Mouse (Mus musculus) forebrain, embryonic 13.5 days (tissue): ENCODE results near the gene Actb. TPM values are rescaled to one million over a fixed set of nuclear protein-coding genes. Genes with fewer than 3 reads are reported as not detected.

Experiments used
- ATAC-seq: fragments of 200-750 bp; cut with Nextera tagmentation; 2 replicates; pipeline ENCODE4 v1.8.0; 2017
- H3K27ac ChIP-seq: fragments of 300-500 bp; sonication (generic); 2 replicates; pipeline ENCODE4 v1.5.1; 2015; ENCODE audit warnings: inconsistent platforms, mild to moderate bottlenecking, moderate library complexity
- H3K27me3 ChIP-seq: fragments of 300-500 bp; sonication (generic); 2 replicates; pipeline ENCODE4 v1.6.1; 2015; ENCODE audit warnings: mild to moderate bottlenecking, inconsistent platforms
- H3K36me3 ChIP-seq: fragments of 300-500 bp; sonication (generic); 2 replicates; pipeline ENCODE4 v1.6.1; 2015; ENCODE audit warnings: mild to moderate bottlenecking, inconsistent platforms; ENCODE audit not compliant: poor library complexity, severe bottlenecking
- H3K4me1 ChIP-seq: fragments of 300-500 bp; sonication (generic); 2 replicates; pipeline ENCODE4 v1.6.1; 2015; ENCODE audit warnings: inconsistent platforms
- H3K4me2 ChIP-seq: fragments of 300-500 bp; sonication (generic); 2 replicates; pipeline ENCODE4 v1.6.1; 2015; ENCODE audit warnings: inconsistent platforms, mild to moderate bottlenecking, moderate library complexity
- H3K4me3 ChIP-seq: fragments of 300-500 bp; sonication (generic); 2 replicates; pipeline ENCODE4 v1.5.1; 2015; ENCODE audit warnings: mild to moderate bottlenecking, inconsistent platforms
- H3K9ac ChIP-seq: fragments of 300-500 bp; sonication (generic); 2 replicates; pipeline ENCODE4 v1.6.1; 2015; ENCODE audit warnings: mild to moderate bottlenecking, inconsistent platforms
- H3K9me3 ChIP-seq: fragments of 300-500 bp; sonication (generic); replicated peaks from 2 replicates; pipeline ENCODE4 v1.6.1; 2016; ENCODE audit warnings: inconsistent platforms
- WGBS: fragments of 180-500 bp; shearing (Covaris S2); methylation state at CpG from one replicate; pipeline ENCODE4 v1.1.7; 2015; 5-methylcytosine and 5-hydroxymethylcytosine counted together
- polyA plus RNA-seq: library from polyadenylated mRNA; unstranded; fragments of >200 nt; fragmentation: Nextera tagmentation; extraction: Ambion mirVana; gene quantifications from 2 replicates; pipeline ENCODE4 v1.2.1, GENCODE M21; 2015

The Actb gene
- polyA plus RNA-seq, 1 experiment from 2014 or later, result 18,325 TPM

DNA sequence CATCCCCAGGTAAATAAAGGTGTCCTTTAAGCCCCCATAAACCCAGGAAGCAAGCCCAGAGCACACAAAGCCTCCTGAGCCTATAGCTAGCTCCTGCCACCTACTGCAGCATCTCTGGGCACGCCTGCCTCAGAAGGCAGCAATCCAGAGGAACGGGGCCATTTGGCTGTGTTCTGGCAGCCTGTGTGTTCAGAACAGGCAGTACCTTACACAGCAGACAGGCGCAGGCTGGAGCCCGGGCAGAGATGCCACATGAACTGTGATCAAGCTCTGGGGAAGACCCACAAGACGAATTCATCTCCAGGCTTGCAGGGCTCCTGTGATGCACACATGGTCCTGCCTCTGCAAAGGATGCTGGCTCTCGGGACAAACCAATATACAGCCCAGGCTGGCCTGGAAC is 26.3 kb downstream of the Actb start:
- H3K9me3 ChIP-seq, result no peaks in the 10 kb centered on the region
- H3K9ac ChIP-seq, result peak overlapping the region; percentile 49
- H3K27ac ChIP-seq, result peak overlapping the region; percentile 75
- WGBS, result 80% methylated on average over 6 of the region's 6 CpGs
- no peak overlapping the region for H3K4me3 ChIP-seq
- H3K36me3 ChIP-seq, result peaks cover 57% of the 10 kb centered on the region
- H3K27me3 ChIP-seq, result no peaks in the 10 kb centered on the region
- peaks cover 40% of the 10 kb centered on the region for H3K4me1 ChIP-seq
- no peak for ATAC-seq
- H3K4me2 ChIP-seq, result no peak overlapping the region

DNA sequence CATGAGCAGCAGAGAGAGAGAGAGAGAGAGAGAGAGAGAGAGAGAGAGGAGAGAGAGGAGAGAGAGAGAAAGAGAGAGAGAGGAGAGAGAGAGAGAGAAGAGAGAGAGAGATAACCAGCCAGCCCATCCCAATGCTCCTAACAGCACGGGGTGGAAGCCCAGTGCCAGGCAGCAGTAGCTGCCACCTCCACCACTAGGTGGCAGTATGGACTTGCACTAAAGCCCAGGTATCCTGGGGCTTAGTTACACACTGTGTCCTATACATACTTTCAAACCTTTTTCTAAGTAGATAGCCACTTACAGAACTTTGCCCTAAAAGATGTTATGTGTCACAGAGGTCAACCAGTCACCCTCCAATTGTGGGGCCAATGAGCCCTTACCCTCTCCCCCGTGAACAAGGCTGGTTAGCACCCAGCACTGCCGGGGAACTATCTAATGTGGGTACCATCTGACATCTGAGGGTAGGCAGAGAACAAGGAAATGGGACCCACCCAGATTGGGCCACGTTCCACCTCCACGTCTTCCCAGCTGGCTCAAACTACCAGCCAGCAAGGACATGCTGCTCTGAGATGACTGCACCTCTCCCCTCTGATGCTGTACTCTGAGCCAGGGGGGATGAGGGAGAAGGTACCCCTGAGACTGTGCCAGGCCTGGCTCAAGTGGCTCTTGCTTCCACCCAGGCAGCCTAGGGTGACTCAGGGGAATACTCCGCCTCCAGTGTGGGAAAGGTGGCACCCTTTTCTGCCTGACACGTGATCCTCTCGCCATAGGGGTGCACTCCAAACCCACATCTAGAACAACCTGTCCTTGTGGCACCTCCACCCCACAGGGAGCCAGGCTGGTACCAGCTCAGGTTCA is 27.0 kb downstream of the Actb start:
- WGBS, result 71% methylated on average over 8 of the region's 8 CpGs
- peak; percentile 73 for ATAC-seq
- Histone ChIP-seq H3K4me1 (peaks cover 40% of the 10 kb centered on the region), H3K4me2 (no peak overlapping the region), H3K4me3 (no peak overlapping the region), H3K36me3 (peaks cover 55% of the 10 kb centered on the region), H3K9ac (0 out of 2 replicates have a peak overlapping the region, but pooled peaks have one; percentile 9), H3K9me3 (no peaks in the 10 kb centered on the region), H3K27me3 (no peaks in the 10 kb centered on the region), H3K27ac (no peak overlapping the region)

DNA sequence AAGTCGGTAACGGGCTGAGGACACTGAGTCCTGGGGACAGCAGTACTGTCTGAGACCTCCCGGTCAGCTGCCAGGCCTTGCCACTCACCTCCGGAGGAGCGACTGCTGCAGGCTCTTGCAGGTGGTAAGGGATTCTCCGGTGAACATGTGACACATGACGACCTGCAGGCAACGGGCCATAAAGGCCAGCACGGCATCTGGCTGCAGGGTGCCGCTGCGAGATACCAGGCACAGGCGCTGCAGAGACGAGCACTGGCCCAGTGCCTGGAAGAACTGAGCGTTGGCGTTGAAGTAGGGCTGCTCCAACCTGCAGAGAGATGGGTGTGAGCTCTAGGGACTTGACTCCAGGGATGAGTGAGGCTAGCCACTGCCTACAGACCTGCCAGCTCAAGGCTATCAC is 28.0 kb downstream of the Actb start:
- no peak overlapping the region for H3K27ac ChIP-seq
- no peak for ATAC-seq
- no peak overlapping the region for H3K4me2 ChIP-seq
- H3K27me3 ChIP-seq, result no peaks in the 10 kb centered on the region
- peaks cover 55% of the 10 kb centered on the region for H3K36me3 ChIP-seq
- peaks cover 40% of the 10 kb centered on the region for H3K4me1 ChIP-seq
- no peak overlapping the region for H3K4me3 ChIP-seq
- WGBS, result 85% methylated on average over 15 of the region's 15 CpGs
- no peak overlapping the region for H3K9ac ChIP-seq
- no peaks in the 10 kb centered on the region for H3K9me3 ChIP-seq

- Histone ChIP-seq H3K9me3 (no peaks in the 10 kb centered on the region), H3K4me2 (0 out of 2 replicates have a peak overlapping the region, but pooled peaks have one; percentile 2), H3K36me3 (peaks cover 59% of the 10 kb centered on the region), H3K27ac (peak overlapping the region; percentile 73), H3K27me3 (no peaks in the 10 kb centered on the region), H3K4me1 (peaks cover 40% of the 10 kb centered on the region), H3K9ac (no peak overlapping the region), H3K4me3 (no peak overlapping the region)
- 27% methylated on average over 11 of the region's 11 CpGs for WGBS
- peak; percentile 91 for ATAC-seq
Measured at GRCm38 (mm10) chr5:142877337-142878280, 28.9 kb downstream of the Actb start.

GRCm38 (mm10) chr5:142876896-142877295 is 29.7 kb downstream of the Actb start:
- Histone ChIP-seq H3K4me1 (peaks cover 46% of the 10 kb centered on the region), H3K27ac (peak overlapping the region; percentile 41; the same call in 1 of the 2 replicates), H3K9ac (no peak overlapping the region), H3K4me3 (no peak overlapping the region), H3K9me3 (no peaks in the 10 kb centered on the region), H3K27me3 (no peaks in the 10 kb centered on the region), H3K4me2 (no peak overlapping the region), H3K36me3 (peaks cover 65% of the 10 kb centered on the region)
- peak; percentile 3; the same call in 1 of the 2 replicates for ATAC-seq
- 80% methylated on average over 5 of the region's 5 CpGs for WGBS

GRCm38 (mm10) chr5:142875513-142875905 is 31.0 kb downstream of the Actb start:
- H3K27ac ChIP-seq, result no peak overlapping the region
- 95% methylated on average over 10 of the region's 10 CpGs for WGBS

DNA sequence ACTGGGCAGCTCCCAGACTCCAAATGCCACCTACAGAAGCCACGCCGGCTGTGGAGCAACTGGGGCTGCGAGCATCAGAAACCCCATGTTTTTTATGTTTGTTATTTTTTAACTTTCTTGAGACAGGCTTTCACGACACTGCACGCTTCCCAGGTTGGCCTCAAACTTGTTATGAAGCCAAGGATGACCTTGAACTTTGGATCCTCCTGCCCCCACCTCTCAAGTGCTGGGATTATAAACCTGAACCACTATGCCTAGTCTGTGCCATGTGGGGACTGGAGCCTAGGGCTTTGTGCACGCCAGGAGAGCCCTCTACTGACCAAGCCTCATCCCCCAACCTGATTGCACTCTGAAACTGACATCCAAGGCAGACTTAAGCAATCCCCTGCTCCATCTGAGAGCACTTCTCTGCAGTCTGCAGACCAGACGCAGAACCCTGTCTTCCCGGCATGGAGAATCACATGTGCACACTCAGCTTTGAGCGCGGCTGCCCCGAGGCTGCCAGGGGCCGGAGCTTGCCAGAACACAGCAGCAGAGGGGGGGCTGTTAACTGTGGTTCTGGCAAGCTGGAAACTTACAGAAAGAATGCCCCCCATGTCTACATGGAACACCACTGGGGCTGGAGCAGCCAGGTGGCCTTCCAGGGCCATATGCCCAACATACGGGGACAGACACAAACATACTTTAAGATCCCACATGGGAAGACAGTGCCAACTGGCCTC is 31.6 kb downstream of the Actb start:
- H3K36me3 ChIP-seq, result peaks cover 78% of the 10 kb centered on the region
- H3K4me2 ChIP-seq, result no peak overlapping the region
- ATAC-seq, result no peak
- H3K4me3 ChIP-seq, result no peak overlapping the region
- H3K9me3 ChIP-seq, result no peaks in the 10 kb centered on the region
- WGBS, result 92% methylated on average over 13 of the region's 13 CpGs
- H3K27ac ChIP-seq, result peak overlapping the region; percentile 14; the same call in 1 of the 2 replicates
- no peaks in the 10 kb centered on the region for H3K27me3 ChIP-seq
- no peak overlapping the region for H3K9ac ChIP-seq
- peaks cover 40% of the 10 kb centered on the region for H3K4me1 ChIP-seq

More at GRCm38 (mm10) chr5:142875513-142875905, 31.0 kb downstream of the Actb start:
- Histone ChIP-seq H3K4me1 (peaks cover 42% of the 10 kb centered on the region), H3K4me3 (no peak overlapping the region), H3K27me3 (no peaks in the 10 kb centered on the region), H3K9ac (no peak overlapping the region), H3K4me2 (no peak overlapping the region), H3K36me3 (peaks cover 74% of the 10 kb centered on the region), H3K9me3 (no peaks in the 10 kb centered on the region)
- ATAC-seq, result no peak

- 97% methylated on average over 7 of the region's 7 CpGs for WGBS
- Histone ChIP-seq H3K9me3 (no peaks in the 10 kb centered on the region), H3K27me3 (no peaks in the 10 kb centered on the region), H3K4me3 (no peak overlapping the region), H3K4me2 (no peak overlapping the region), H3K4me1 (peaks cover 43% of the 10 kb centered on the region), H3K9ac (no peak overlapping the region), H3K27ac (no peak overlapping the region), H3K36me3 (peaks cover 82% of the 10 kb centered on the region)
- ATAC-seq, result no peak
Measured at GRCm38 (mm10) chr5:142873718-142874117, 32.8 kb downstream of the Actb start.

DNA sequence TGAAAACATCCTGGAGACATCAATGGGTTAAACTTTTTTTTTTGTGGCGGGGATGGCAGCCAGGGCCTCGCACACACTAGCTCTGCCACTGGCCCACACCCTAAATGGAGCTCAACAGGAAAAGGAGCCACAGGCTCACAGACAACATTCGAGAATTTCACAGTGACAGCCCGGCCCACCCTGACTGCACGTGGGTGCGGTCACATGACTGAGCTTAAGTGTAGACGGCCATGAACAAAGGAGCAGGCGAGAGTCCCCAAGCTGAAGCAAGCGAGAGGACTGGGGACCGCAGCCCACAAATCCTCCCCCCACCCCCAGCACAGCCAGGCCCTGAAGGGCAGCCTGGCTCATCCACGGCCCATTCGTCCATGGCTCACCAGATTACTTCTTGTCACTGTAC is 34.8 kb downstream of the Actb start:
- Histone ChIP-seq H3K36me3 (peaks cover 82% of the 10 kb centered on the region), H3K4me3 (no peak overlapping the region), H3K4me1 (peaks cover 32% of the 10 kb centered on the region), H3K27ac (peak overlapping the region; percentile 51; the same call in 1 of the 2 replicates), H3K4me2 (no peak overlapping the region), H3K27me3 (no peaks in the 10 kb centered on the region), H3K9me3 (no peaks in the 10 kb centered on the region), H3K9ac (0 out of 2 replicates have a peak overlapping the region, but pooled peaks have one; percentile 16)
- no peak for ATAC-seq
- WGBS, result 58% methylated on average over 12 of the region's 12 CpGs

DNA sequence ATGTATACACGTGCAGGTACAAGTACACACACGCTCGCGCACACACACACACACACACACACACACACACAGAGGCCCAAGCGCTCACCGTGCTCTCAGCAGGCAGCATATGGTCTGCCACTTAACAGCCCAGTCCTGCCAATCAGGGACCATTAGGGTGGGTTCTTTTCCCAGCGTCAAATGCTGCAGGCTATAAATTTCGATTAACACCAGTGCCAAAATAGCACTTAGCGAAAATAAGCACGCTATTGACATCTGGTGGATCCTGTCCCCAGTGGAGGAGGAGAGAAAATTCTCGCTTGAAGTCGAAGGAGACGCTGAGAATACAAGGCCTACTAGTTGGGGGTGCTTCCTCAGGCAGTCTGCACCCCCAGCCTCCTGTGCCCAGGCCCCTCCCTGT is 37.1 kb downstream of the Actb start:
- no peaks in the 10 kb centered on the region for H3K27me3 ChIP-seq
- H3K9me3 ChIP-seq, result no peaks in the 10 kb centered on the region
- 0 out of 2 replicates have a peak overlapping the region, but pooled peaks have one; percentile 6 for H3K9ac ChIP-seq
- 57% methylated on average over 13 of the region's 13 CpGs for WGBS
- peak; percentile 86 for ATAC-seq
- peaks cover 61% of the 10 kb centered on the region for H3K36me3 ChIP-seq
- peak overlapping the region; percentile 85 for H3K27ac ChIP-seq
- H3K4me1 ChIP-seq, result peaks cover 30% of the 10 kb centered on the region
- H3K4me2 ChIP-seq, result no peak overlapping the region
- no peak overlapping the region for H3K4me3 ChIP-seq

DNA sequence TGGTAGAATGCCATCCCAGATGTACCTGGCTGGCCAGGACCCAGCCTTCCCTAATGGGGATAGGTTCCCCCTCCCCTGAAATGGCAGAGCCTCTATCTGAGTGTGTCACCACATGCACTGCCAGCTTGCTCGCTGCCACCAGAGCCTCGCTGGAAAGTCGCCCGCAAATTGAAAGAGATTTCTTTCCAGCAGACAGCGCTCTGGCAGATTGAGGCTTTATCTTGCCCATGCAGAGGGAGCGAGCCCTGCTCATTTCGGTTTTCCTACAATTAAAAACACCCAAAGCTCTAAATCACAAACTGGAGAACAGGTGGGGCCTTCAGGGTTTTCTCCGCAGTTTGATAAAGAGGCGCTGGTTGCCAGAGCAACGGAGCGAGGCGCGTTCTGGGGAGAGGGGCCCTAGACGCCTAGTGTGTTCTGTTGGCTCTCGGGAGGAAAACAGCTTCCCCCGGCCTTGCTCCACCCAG is 48.8 kb downstream of the Actb start:
- H3K36me3 ChIP-seq, result no peaks in the 10 kb centered on the region
- H3K9me3 ChIP-seq, result peaks cover 6% of the 10 kb centered on the region; the same call in 1 of the 2 replicates
- H3K4me2 ChIP-seq, result peak overlapping the region; percentile 35
- 24% methylated on average over 16 of the region's 16 CpGs for WGBS
- peak; percentile 84 for ATAC-seq
- peaks cover 21% of the 10 kb centered on the region for H3K4me1 ChIP-seq
- H3K9ac ChIP-seq, result peak overlapping the region; percentile 12; the same call in 1 of the 2 replicates
- H3K27ac ChIP-seq, result peak overlapping the region; percentile 90
- H3K27me3 ChIP-seq, result no peaks in the 10 kb centered on the region
- H3K4me3 ChIP-seq, result no peak overlapping the region
